Mouse (Mus musculus): ENCODE results near the gene 2310011J03Rik.

DNA sequence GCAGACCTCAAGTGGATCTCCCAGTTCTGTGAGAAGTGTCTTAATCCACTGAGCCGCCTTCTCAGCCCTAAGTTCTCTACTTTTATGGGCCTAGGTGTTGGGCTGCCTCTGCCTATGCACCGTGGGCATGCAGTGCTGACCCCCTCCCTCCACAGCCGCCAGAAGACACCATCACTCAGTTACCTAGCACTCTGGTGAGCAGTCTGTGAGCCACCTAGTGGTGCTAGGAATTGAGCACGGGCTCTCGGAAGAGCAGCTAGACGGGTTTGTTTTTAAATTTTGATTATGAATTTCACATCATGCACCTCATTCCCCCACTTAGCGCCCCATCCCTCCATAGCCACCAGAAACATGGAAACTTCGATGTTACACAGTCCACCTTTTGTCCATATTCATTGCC, 31.7 kb downstream of the 2310011J03Rik start:
- peak; percentile 35 for TF ChIP-seq CTCF (IDR thresholded peaks at IDR 0.05)
- TF ChIP-seq POLR2A (IDR thresholded peaks at IDR 0.05; ENCODE audit: insufficient read depth, low read depth, low read length) = no peak
